Mouse (Mus musculus) layer of hippocampus, adult 2 months (tissue): ENCODE results near the gene Smpd3. TPM values are rescaled to one million over a fixed set of nuclear protein-coding genes. Genes with fewer than 3 reads are reported as not detected.

ENCODE experiments used
- DNase-seq, 2 experiments: peaks; one replicate each; pipeline ENCODE4 v3.0.0; 2022; ENCODE audit warnings: low spot score in 2 of 2
- H3K27ac ChIP-seq: fragments of 200-600 bp; 2 replicates; pipeline ENCODE4 v1.8.1; 2022
- H3K4me3 ChIP-seq: fragments of 200-600 bp; 2 replicates; pipeline ENCODE4 v1.8.1; 2022; ENCODE audit warnings: mild to moderate bottlenecking
- CTCF ChIP-seq: fragments of 200-600 bp; conservative IDR thresholded peaks from 2 replicates; pipeline ENCODE4 v1.8.1; 2022; ENCODE audit warnings: antibody characterized with exemption, mild to moderate bottlenecking, moderate library complexity
- total RNA-seq, 2 experiments: library from RNA; stranded (reverse); gene quantifications; 2 replicates each; pipeline ENCODE4 v1.2.3; 2021

The Smpd3 gene
- total RNA-seq, 2 experiments from 2014 or later = 74.2 to 75.8 TPM

- no peak overlapping the region for H3K4me3 ChIP-seq
- no peak for DNase-seq
- TF ChIP-seq CTCF = peak; percentile 22
- H3K27ac ChIP-seq = no peak overlapping the region
Observed at GRCm38 (mm10) chr8:106232751-106233150, 105.0 kb downstream of the Smpd3 start.

- TF ChIP-seq CTCF = no peak
- DNase-seq = no peak
Observed at GRCm38 (mm10) chr8:106231536-106231935, 106.3 kb downstream of the Smpd3 start.

GRCm38 (mm10) chr8:106226589-106226988 is 111.2 kb downstream of the Smpd3 start:
- Histone ChIP-seq H3K27ac (no peak overlapping the region), H3K4me3 (no peak overlapping the region)
- peak; percentile 95 for TF ChIP-seq CTCF
- peak in 1 of 2 experiments; percentile 62 for DNase-seq

More at GRCm38 (mm10) chr8:106231536-106231935, 106.3 kb downstream of the Smpd3 start:
- Histone ChIP-seq H3K4me3 (no peak overlapping the region), H3K27ac (no peak overlapping the region)

- H3K4me3 ChIP-seq = no peak overlapping the region
- peak; percentile 47 for TF ChIP-seq CTCF
- no peak for DNase-seq
- H3K27ac ChIP-seq = no peak overlapping the region
Observed at GRCm38 (mm10) chr8:106219620-106220019, 118.2 kb downstream of the Smpd3 start.

GRCm38 (mm10) chr8:106213959-106214358 is 123.8 kb downstream of the Smpd3 start:
- H3K4me3 ChIP-seq = no peak overlapping the region
- DNase-seq = no peak
- no peak overlapping the region for H3K27ac ChIP-seq
- TF ChIP-seq CTCF = no peak

- TF ChIP-seq CTCF = no peak
- Histone ChIP-seq H3K4me3 (peak overlapping the region; percentile 99), H3K27ac (peak overlapping the region; percentile 97)
- DNase-seq = no peak
Observed at GRCm38 (mm10) chr8:106211421-106211820, 126.4 kb downstream of the Smpd3 start.

GRCm38 (mm10) chr8:106210821-106211345 is 126.9 kb downstream of the Smpd3 start, which contains the start of the genes Slc7a6os and Prmt7:
Gene Slc7a6os, minus strand, starts transcription at chr8:106210935.
Gene Prmt7, plus strand, starts transcription at chr8:106210936.
- peak within 1 kb of the TSS; percentile 97 for H3K27ac ChIP-seq
- TF ChIP-seq CTCF = no peak; the same call in 1 of the 2 replicates

GRCm38 (mm10) chr8:106210035-106210731 is 127.6 kb downstream of the Smpd3 start:
- no peak for TF ChIP-seq CTCF
- Histone ChIP-seq H3K4me3 (peak overlapping the region; percentile 99), H3K27ac (peak overlapping the region; percentile 97)
- peak in 1 of 2 experiments; percentile 47 for DNase-seq

More at GRCm38 (mm10) chr8:106210821-106211345, 126.9 kb downstream of the Smpd3 start, which contains the start of the genes Slc7a6os and Prmt7:
- peak within 1 kb of the TSS; percentile 99 for H3K4me3 ChIP-seq
- DNase-seq = peak; percentile 96

Other genes with a start within 250 kb of the Smpd3 start
- gene Esrp2, start 201.0 kb downstream of the Smpd3 start, total RNA-seq = under 1 TPM; 0.39 to 0.67 TPM
- 10 to 100 TPM; 21.7 to 21.8 TPM for gene Pla2g15, start 187.6 kb downstream of the Smpd3 start, total RNA-seq
- gene Slc7a6, start 169.1 kb downstream of the Smpd3 start, total RNA-seq = 10 to 100 TPM; 24.6 to 26.7 TPM
- 10 to 100 TPM; 25.8 to 30.4 TPM for gene Slc7a6os, start 127.1 kb downstream of the Smpd3 start, total RNA-seq
- 10 to 100 TPM; 34.2 to 38.2 TPM for gene Prmt7, start 127.1 kb downstream of the Smpd3 start, total RNA-seq
- 10 to 100 TPM; 10.6 to 12.9 TPM for gene Zfp90, start 77.3 kb upstream of the Smpd3 start, total RNA-seq
- not detected for gene 6030452D12Rik, start 162.5 kb upstream of the Smpd3 start, total RNA-seq
- not detected for gene Cdh3, start 172.9 kb upstream of the Smpd3 start, total RNA-seq
- gene Gm10073, start 235.5 kb upstream of the Smpd3 start, total RNA-seq = 10 to 100 TPM; 90.4 to 97.5 TPM